Mouse (Mus musculus): ENCODE results near the gene Atl1. TPM values are rescaled to one million over a fixed set of nuclear protein-coding genes. Genes with fewer than 3 reads are reported as not detected.
A peak's percentile ranks its signal among the peaks of the same experiment; 100 is the strongest.

The Atl1 gene
- polyA plus RNA-seq, 1 experiment from 2014 or later = 124 TPM

- no peak overlapping the region for H3K4me3 ChIP-seq (replicated peaks; ENCODE audit: low read length)
- no peaks in the 10 kb centered on the region for H3K36me3 ChIP-seq (ENCODE audit: control insufficient read depth, insufficient read depth)
- no peaks in the 10 kb centered on the region for H3K27me3 ChIP-seq (replicated peaks; ENCODE audit: control insufficient read depth, insufficient read depth, low read length)
- H3K4me1 ChIP-seq (replicated peaks; ENCODE audit: control insufficient read depth, insufficient read depth, low read length) = no peaks in the 10 kb centered on the region
- WGBS = 85% methylated on average over 2 of the region's 2 CpGs
- no peaks in the 10 kb centered on the region for H3K9me3 ChIP-seq (ENCODE audit: control insufficient read depth, low read length)
- H3K4me2 ChIP-seq (ENCODE audit: low read length) = no peak overlapping the region
- no peak overlapping the region for H3K27ac ChIP-seq (ENCODE audit: low read length)
- no peak for ATAC-seq
- no peak overlapping the region for H3K9ac ChIP-seq (replicated peaks; ENCODE audit: low read depth, low read length)
Observed at GRCm38 (mm10) chr12:69917870-69918269, 25.5 kb downstream of the Atl1 start.

GRCm38 (mm10) chr12:69922099-69922498, 29.7 kb downstream of the Atl1 start:
- H3K27me3 ChIP-seq (replicated peaks; ENCODE audit: control insufficient read depth, insufficient read depth, low read length) = no peaks in the 10 kb centered on the region
- no peak overlapping the region for H3K4me3 ChIP-seq (replicated peaks; ENCODE audit: low read length)
- H3K4me1 ChIP-seq (replicated peaks; ENCODE audit: control insufficient read depth, insufficient read depth, low read length) = no peaks in the 10 kb centered on the region
- no peaks in the 10 kb centered on the region for H3K9me3 ChIP-seq (ENCODE audit: control insufficient read depth, low read length)
- no peak overlapping the region for H3K27ac ChIP-seq (ENCODE audit: low read length)
- no peak overlapping the region for H3K9ac ChIP-seq (replicated peaks; ENCODE audit: low read depth, low read length)
- peaks cover 5% of the 10 kb centered on the region; the same call in 1 of the 2 replicates for H3K36me3 ChIP-seq (ENCODE audit: control insufficient read depth, insufficient read depth)
- H3K4me2 ChIP-seq (ENCODE audit: low read length) = no peak overlapping the region
- ATAC-seq = no peak
- 91% methylated on average over 1 of the region's 1 CpGs for WGBS

- H3K27me3 ChIP-seq (replicated peaks; ENCODE audit: control insufficient read depth, insufficient read depth, low read length) = no peaks in the 10 kb centered on the region
- peaks cover 5% of the 10 kb centered on the region; the same call in 1 of the 2 replicates for H3K36me3 ChIP-seq (ENCODE audit: control insufficient read depth, insufficient read depth)
- no peaks in the 10 kb centered on the region for H3K4me1 ChIP-seq (replicated peaks; ENCODE audit: control insufficient read depth, insufficient read depth, low read length)
- no peak overlapping the region for H3K4me2 ChIP-seq (ENCODE audit: low read length)
- H3K9me3 ChIP-seq (ENCODE audit: control insufficient read depth, low read length) = no peaks in the 10 kb centered on the region
- H3K27ac ChIP-seq (ENCODE audit: low read length) = no peak overlapping the region
- no peak overlapping the region for H3K9ac ChIP-seq (replicated peaks; ENCODE audit: low read depth, low read length)
- 84% methylated on average over 3 of the region's 3 CpGs for WGBS
- no peak overlapping the region for H3K4me3 ChIP-seq (replicated peaks; ENCODE audit: low read length)
- no peak for ATAC-seq
Observed at GRCm38 (mm10) chr12:69923128-69923527, 30.7 kb downstream of the Atl1 start.

GRCm38 (mm10) chr12:69923603-69924002, 31.2 kb downstream of the Atl1 start:
- no peaks in the 10 kb centered on the region for H3K4me1 ChIP-seq (replicated peaks; ENCODE audit: control insufficient read depth, insufficient read depth, low read length)
- no peak overlapping the region for H3K4me2 ChIP-seq (ENCODE audit: low read length)
- WGBS = 71% methylated on average over 3 of the region's 3 CpGs
- no peak overlapping the region for H3K4me3 ChIP-seq (replicated peaks; ENCODE audit: low read length)
- H3K36me3 ChIP-seq (ENCODE audit: control insufficient read depth, insufficient read depth) = peaks cover 5% of the 10 kb centered on the region; the same call in 1 of the 2 replicates
- H3K9ac ChIP-seq (replicated peaks; ENCODE audit: low read depth, low read length) = no peak overlapping the region
- H3K27me3 ChIP-seq (replicated peaks; ENCODE audit: control insufficient read depth, insufficient read depth, low read length) = no peaks in the 10 kb centered on the region
- H3K27ac ChIP-seq (ENCODE audit: low read length) = no peak overlapping the region
- H3K9me3 ChIP-seq (ENCODE audit: control insufficient read depth, low read length) = no peaks in the 10 kb centered on the region
- no peak for ATAC-seq

GRCm38 (mm10) chr12:69924012-69924411, 31.6 kb downstream of the Atl1 start:
- peak; percentile 52; the same call in 1 of the 2 replicates for ATAC-seq
- H3K36me3 ChIP-seq (ENCODE audit: control insufficient read depth, insufficient read depth) = peaks cover 5% of the 10 kb centered on the region; the same call in 1 of the 2 replicates

GRCm38 (mm10) chr12:69926716-69927115, 34.3 kb downstream of the Atl1 start:
- peaks cover 5% of the 10 kb centered on the region; the same call in 1 of the 2 replicates for H3K36me3 ChIP-seq (ENCODE audit: control insufficient read depth, insufficient read depth)
- H3K9ac ChIP-seq (replicated peaks; ENCODE audit: low read depth, low read length) = no peak overlapping the region
- WGBS = 59% methylated on average over 7 of the region's 7 CpGs
- H3K27me3 ChIP-seq (replicated peaks; ENCODE audit: control insufficient read depth, insufficient read depth, low read length) = no peaks in the 10 kb centered on the region
- H3K9me3 ChIP-seq (ENCODE audit: control insufficient read depth, low read length) = no peaks in the 10 kb centered on the region
- H3K4me3 ChIP-seq (replicated peaks; ENCODE audit: low read length) = no peak overlapping the region
- no peak for ATAC-seq
- no peaks in the 10 kb centered on the region for H3K4me1 ChIP-seq (replicated peaks; ENCODE audit: control insufficient read depth, insufficient read depth, low read length)
- H3K27ac ChIP-seq (ENCODE audit: low read length) = no peak overlapping the region
- no peak overlapping the region for H3K4me2 ChIP-seq (ENCODE audit: low read length)

More at GRCm38 (mm10) chr12:69924012-69924411, 31.6 kb downstream of the Atl1 start:
- Histone ChIP-seq H3K9me3 (ENCODE audit: control insufficient read depth, low read length) (no peaks in the 10 kb centered on the region), H3K27me3 (replicated peaks; ENCODE audit: control insufficient read depth, insufficient read depth, low read length) (no peaks in the 10 kb centered on the region), H3K4me1 (replicated peaks; ENCODE audit: control insufficient read depth, insufficient read depth, low read length) (no peaks in the 10 kb centered on the region), H3K27ac (ENCODE audit: low read length) (no peak overlapping the region), H3K4me2 (ENCODE audit: low read length) (no peak overlapping the region), H3K9ac (replicated peaks; ENCODE audit: low read depth, low read length) (no peak overlapping the region), H3K4me3 (replicated peaks; ENCODE audit: low read length) (no peak overlapping the region)
- 11% methylated on average over 5 of the region's 5 CpGs for WGBS

- WGBS = 28% methylated on average over 5 of the region's 5 CpGs
- Histone ChIP-seq H3K9ac (replicated peaks; ENCODE audit: low read depth, low read length) (no peak overlapping the region), H3K27ac (ENCODE audit: low read length) (no peak overlapping the region), H3K4me3 (replicated peaks; ENCODE audit: low read length) (no peak overlapping the region), H3K9me3 (ENCODE audit: control insufficient read depth, low read length) (no peaks in the 10 kb centered on the region), H3K36me3 (ENCODE audit: control insufficient read depth, insufficient read depth) (peaks cover 23% of the 10 kb centered on the region), H3K4me1 (replicated peaks; ENCODE audit: control insufficient read depth, insufficient read depth, low read length) (no peaks in the 10 kb centered on the region), H3K27me3 (replicated peaks; ENCODE audit: control insufficient read depth, insufficient read depth, low read length) (no peaks in the 10 kb centered on the region), H3K4me2 (ENCODE audit: low read length) (no peak overlapping the region)
- no peak for ATAC-seq
Observed at GRCm38 (mm10) chr12:69937731-69938130, 45.3 kb downstream of the Atl1 start.

GRCm38 (mm10) chr12:69939291-69939690, 46.9 kb downstream of the Atl1 start:
- no peak overlapping the region for H3K9ac ChIP-seq (replicated peaks; ENCODE audit: low read depth, low read length)
- ATAC-seq = no peak
- H3K4me1 ChIP-seq (replicated peaks; ENCODE audit: control insufficient read depth, insufficient read depth, low read length) = no peaks in the 10 kb centered on the region
- no peak overlapping the region for H3K4me2 ChIP-seq (ENCODE audit: low read length)
- no peaks in the 10 kb centered on the region for H3K9me3 ChIP-seq (ENCODE audit: control insufficient read depth, low read length)
- H3K36me3 ChIP-seq (ENCODE audit: control insufficient read depth, insufficient read depth) = peaks cover 23% of the 10 kb centered on the region
- H3K27me3 ChIP-seq (replicated peaks; ENCODE audit: control insufficient read depth, insufficient read depth, low read length) = no peaks in the 10 kb centered on the region
- H3K27ac ChIP-seq (ENCODE audit: low read length) = no peak overlapping the region
- H3K4me3 ChIP-seq (replicated peaks; ENCODE audit: low read length) = no peak overlapping the region
- WGBS = 70% methylated on average over 2 of the region's 2 CpGs

GRCm38 (mm10) chr12:69941655-69942329, 49.4 kb downstream of the Atl1 start:
- no peak for ATAC-seq
- Histone ChIP-seq H3K9me3 (ENCODE audit: control insufficient read depth, low read length) (no peaks in the 10 kb centered on the region), H3K9ac (replicated peaks; ENCODE audit: low read depth, low read length) (no peak overlapping the region), H3K4me1 (replicated peaks; ENCODE audit: control insufficient read depth, insufficient read depth, low read length) (no peaks in the 10 kb centered on the region), H3K27me3 (replicated peaks; ENCODE audit: control insufficient read depth, insufficient read depth, low read length) (no peaks in the 10 kb centered on the region), H3K36me3 (ENCODE audit: control insufficient read depth, insufficient read depth) (peaks cover 24% of the 10 kb centered on the region), H3K4me2 (ENCODE audit: low read length) (no peak overlapping the region), H3K27ac (ENCODE audit: low read length) (no peak overlapping the region), H3K4me3 (replicated peaks; ENCODE audit: low read length) (no peak overlapping the region)
- 52% methylated on average over 1 of the region's 1 CpGs for WGBS

All from forebrain, embryonic 16.5 days (tissue).